Mouse (Mus musculus): ENCODE results near the gene Tex46.

DNA sequence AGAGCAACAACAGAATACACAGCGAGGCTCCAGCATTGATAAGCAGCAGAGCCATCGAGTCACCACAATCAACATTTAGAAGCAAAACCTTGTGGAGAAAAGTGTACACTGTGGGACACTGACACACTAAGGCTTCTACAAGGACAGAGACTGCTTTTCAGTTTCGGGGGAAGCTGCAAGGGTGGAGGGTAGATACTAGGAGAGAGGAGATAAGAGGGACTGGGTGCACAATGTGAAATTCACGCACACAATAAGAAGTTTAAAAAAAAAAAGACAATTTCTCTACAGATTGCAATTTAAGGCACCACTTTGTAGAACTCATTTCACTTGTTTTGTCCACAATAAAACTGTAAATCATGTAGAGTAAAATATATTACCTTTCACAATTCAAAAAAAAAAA lies 22.2 kb upstream of the Tex46 start:
- TF ChIP-seq POLR2A (IDR thresholded peaks at IDR 0.05; ENCODE audit: borderline replicate concordance, extremely low read depth, insufficient read depth, insufficient read length, poor library complexity, severe bottlenecking) (no peak), CTCF (IDR thresholded peaks at IDR 0.05; ENCODE audit: borderline replicate concordance, extremely low read depth, insufficient read depth, insufficient read length) (no peak)
